Mouse (Mus musculus): ENCODE results near the gene Dhx37. TPM values are rescaled to one million over a fixed set of nuclear protein-coding genes. Genes with fewer than 3 reads are reported as not detected.

Dhx37 gene
- polyA plus RNA-seq, 1 experiment, result 19.5 TPM

GRCm38 (mm10) chr5:125449306-125449705 lies 15.4 kb upstream of the Dhx37 start:
- no peak overlapping the region for H3K27ac ChIP-seq (ENCODE audit: control insufficient read depth, insufficient read depth, low read depth, low read length)
- TF ChIP-seq CTCF (IDR thresholded peaks at IDR 0.05; ENCODE audit: control insufficient read depth, insufficient read depth, insufficient replicate concordance, low read depth, low read length) (no peak), POLR2A (IDR thresholded peaks at IDR 0.05; ENCODE audit: control insufficient read depth, low read depth, low read length) (no peak)

GRCm38 (mm10) chr5:125448631-125449030 lies 14.7 kb upstream of the Dhx37 start:
- no peak for TF ChIP-seq POLR2A (IDR thresholded peaks at IDR 0.05; ENCODE audit: control insufficient read depth, low read depth, low read length)
- no peak for TF ChIP-seq CTCF (IDR thresholded peaks at IDR 0.05; ENCODE audit: control insufficient read depth, insufficient read depth, insufficient replicate concordance, low read depth, low read length)
- Histone ChIP-seq H3K4me3 (ENCODE audit: control insufficient read depth, low read depth, low read length) (no peak overlapping the region), H3K27me3 (ENCODE audit: control insufficient read depth, insufficient read depth, low read length) (no peaks in the 10 kb centered on the region), H3K27ac (ENCODE audit: control insufficient read depth, insufficient read depth, low read depth, low read length) (no peak overlapping the region), H3K4me1 (ENCODE audit: control insufficient read depth, insufficient read depth, low read length) (peaks cover under 1% of the 10 kb centered on the region), H3K36me3 (ENCODE audit: control insufficient read depth, insufficient read depth, low read length) (no peaks in the 10 kb centered on the region)

More at GRCm38 (mm10) chr5:125449306-125449705, 15.4 kb upstream of the Dhx37 start:
- Histone ChIP-seq H3K4me1 (ENCODE audit: control insufficient read depth, insufficient read depth, low read length) (no peaks in the 10 kb centered on the region; the same call in 1 of the 2 replicates), H3K27me3 (ENCODE audit: control insufficient read depth, insufficient read depth, low read length) (no peaks in the 10 kb centered on the region), H3K36me3 (ENCODE audit: control insufficient read depth, insufficient read depth, low read length) (no peaks in the 10 kb centered on the region), H3K4me3 (ENCODE audit: control insufficient read depth, low read depth, low read length) (no peak overlapping the region)

- Histone ChIP-seq H3K27me3 (ENCODE audit: control insufficient read depth, insufficient read depth, low read length) (no peaks in the 10 kb centered on the region), H3K36me3 (ENCODE audit: control insufficient read depth, insufficient read depth, low read length) (no peaks in the 10 kb centered on the region), H3K4me1 (ENCODE audit: control insufficient read depth, insufficient read depth, low read length) (peaks cover 2% of the 10 kb centered on the region), H3K4me3 (ENCODE audit: control insufficient read depth, low read depth, low read length) (no peak overlapping the region), H3K27ac (ENCODE audit: control insufficient read depth, insufficient read depth, low read depth, low read length) (no peak overlapping the region)
- TF ChIP-seq CTCF (IDR thresholded peaks at IDR 0.05; ENCODE audit: control insufficient read depth, insufficient read depth, insufficient replicate concordance, low read depth, low read length) (no peak), POLR2A (IDR thresholded peaks at IDR 0.05; ENCODE audit: control insufficient read depth, low read depth, low read length) (no peak)
Measured at GRCm38 (mm10) chr5:125448026-125448425, 14.1 kb upstream of the Dhx37 start.

GRCm38 (mm10) chr5:125446344-125446743 lies 12.4 kb upstream of the Dhx37 start:
- Histone ChIP-seq H3K4me3 (ENCODE audit: control insufficient read depth, low read depth, low read length) (no peak overlapping the region), H3K36me3 (ENCODE audit: control insufficient read depth, insufficient read depth, low read length) (no peaks in the 10 kb centered on the region), H3K27ac (ENCODE audit: control insufficient read depth, insufficient read depth, low read depth, low read length) (no peak overlapping the region), H3K4me1 (ENCODE audit: control insufficient read depth, insufficient read depth, low read length) (peaks cover 8% of the 10 kb centered on the region), H3K27me3 (ENCODE audit: control insufficient read depth, insufficient read depth, low read length) (no peaks in the 10 kb centered on the region)
- no peak for TF ChIP-seq POLR2A (IDR thresholded peaks at IDR 0.05; ENCODE audit: control insufficient read depth, low read depth, low read length)
- no peak for TF ChIP-seq CTCF (IDR thresholded peaks at IDR 0.05; ENCODE audit: control insufficient read depth, insufficient read depth, insufficient replicate concordance, low read depth, low read length)

- H3K27me3 ChIP-seq (ENCODE audit: control insufficient read depth, insufficient read depth, low read length), result no peaks in the 10 kb centered on the region
- no peak overlapping the region for H3K4me3 ChIP-seq (ENCODE audit: control insufficient read depth, low read depth, low read length)
- no peak overlapping the region for H3K27ac ChIP-seq (ENCODE audit: control insufficient read depth, insufficient read depth, low read depth, low read length)
- peaks cover 12% of the 10 kb centered on the region for H3K4me1 ChIP-seq (ENCODE audit: control insufficient read depth, insufficient read depth, low read length)
- H3K36me3 ChIP-seq (ENCODE audit: control insufficient read depth, insufficient read depth, low read length), result no peaks in the 10 kb centered on the region
- TF ChIP-seq CTCF (IDR thresholded peaks at IDR 0.05; ENCODE audit: control insufficient read depth, insufficient read depth, insufficient replicate concordance, low read depth, low read length) (no peak), POLR2A (IDR thresholded peaks at IDR 0.05; ENCODE audit: control insufficient read depth, low read depth, low read length) (no peak)
Measured at GRCm38 (mm10) chr5:125444554-125444953, 10.6 kb upstream of the Dhx37 start.

- Histone ChIP-seq H3K36me3 (ENCODE audit: control insufficient read depth, insufficient read depth, low read length) (no peaks in the 10 kb centered on the region), H3K4me3 (ENCODE audit: control insufficient read depth, low read depth, low read length) (no peak overlapping the region), H3K4me1 (ENCODE audit: control insufficient read depth, insufficient read depth, low read length) (peaks cover 12% of the 10 kb centered on the region), H3K27me3 (ENCODE audit: control insufficient read depth, insufficient read depth, low read length) (no peaks in the 10 kb centered on the region), H3K27ac (ENCODE audit: control insufficient read depth, insufficient read depth, low read depth, low read length) (no peak overlapping the region)
- TF ChIP-seq CTCF (IDR thresholded peaks at IDR 0.05; ENCODE audit: control insufficient read depth, insufficient read depth, insufficient replicate concordance, low read depth, low read length), result no peak
- no peak for TF ChIP-seq POLR2A (IDR thresholded peaks at IDR 0.05; ENCODE audit: control insufficient read depth, low read depth, low read length)
Measured at GRCm38 (mm10) chr5:125443915-125444314, 10.0 kb upstream of the Dhx37 start.

- H3K4me3 ChIP-seq (ENCODE audit: control insufficient read depth, low read depth, low read length), result no peak overlapping the region
- H3K4me1 ChIP-seq (ENCODE audit: control insufficient read depth, insufficient read depth, low read length), result peaks cover 12% of the 10 kb centered on the region
- no peaks in the 10 kb centered on the region for H3K27me3 ChIP-seq (ENCODE audit: control insufficient read depth, insufficient read depth, low read length)
- H3K36me3 ChIP-seq (ENCODE audit: control insufficient read depth, insufficient read depth, low read length), result no peaks in the 10 kb centered on the region
- TF ChIP-seq POLR2A (IDR thresholded peaks at IDR 0.05; ENCODE audit: control insufficient read depth, low read depth, low read length), result no peak
- TF ChIP-seq CTCF (IDR thresholded peaks at IDR 0.05; ENCODE audit: control insufficient read depth, insufficient read depth, insufficient replicate concordance, low read depth, low read length), result no peak
- H3K27ac ChIP-seq (ENCODE audit: control insufficient read depth, insufficient read depth, low read depth, low read length), result no peak overlapping the region
Measured at GRCm38 (mm10) chr5:125443335-125443734, 9.4 kb upstream of the Dhx37 start.

Measured in testis, adult 2 months (tissue).